Comparison of ENCODE assay signal across 22 mouse cellular contexts in genomic region chr4:57801986-57802385, GRCm38 (mm10).
"Had no signal": no experiment of that assay in that cellular context is flagged by ENCODE, and none has a peak within 500 bp of the region (broad histone marks: within the 10 kb centered on the region; RNA-seq: fewer than 3 reads in every experiment).

No protein-coding gene starts in this region.

- H3K4me2 ChIP-seq: limb, embryonic 12.5 days; limb, embryonic 15.5 days; liver, embryonic 11.5 days; lung, embryonic 14.5 days; midbrain, embryonic 13.5 days; neural tube, embryonic 13.5 days; stomach, embryonic 15.5 days had no signal

- H3K36me3 ChIP-seq: limb, embryonic 12.5 days; limb, embryonic 15.5 days; midbrain, embryonic 10.5 days; midbrain, embryonic 13.5 days; neural tube, embryonic 13.5 days; stomach, embryonic 15.5 days had no signal

- H3K4me3 ChIP-seq: limb, embryonic 12.5 days; limb, embryonic 15.5 days; megakaryocyte, embryonic 14.5 days; midbrain, embryonic 10.5 days; midbrain, embryonic 13.5 days; myocyte; neural tube, embryonic 13.5 days; stomach, embryonic 15.5 days had no signal

- H3K9ac ChIP-seq: limb, embryonic 12.5 days; limb, embryonic 15.5 days; liver, embryonic 14.5 days; liver, postnatal 0 days; lung, embryonic 14.5 days; midbrain, embryonic 13.5 days; neural tube, embryonic 13.5 days; stomach, embryonic 15.5 days had no signal

- H3K9me3 ChIP-seq: limb, embryonic 12.5 days; limb, embryonic 15.5 days; midbrain, embryonic 10.5 days; midbrain, embryonic 13.5 days; neural tube, embryonic 13.5 days; stomach, embryonic 15.5 days had no signal

- H3K4me1 ChIP-seq: limb, embryonic 12.5 days; limb, embryonic 15.5 days had no signal

- H3K27me3 ChIP-seq: limb, embryonic 12.5 days; limb, embryonic 15.5 days; megakaryocyte, embryonic 14.5 days; midbrain, embryonic 13.5 days; neural tube, embryonic 13.5 days; stomach, embryonic 15.5 days had no signal

- H3K27ac ChIP-seq: limb, embryonic 12.5 days; limb, embryonic 15.5 days; liver, embryonic 14.5 days; midbrain, embryonic 10.5 days; midbrain, embryonic 13.5 days; neural tube, embryonic 13.5 days; stomach, embryonic 15.5 days had no signal

- ATAC-seq: liver, postnatal 0 days; midbrain, embryonic 13.5 days; midbrain, embryonic 16.5 days had no signal

- DNase-seq: kidney, adult 9 months; kidney, postnatal 14 days; kidney, postnatal 4 days; left cerebral cortex, postnatal 4 days; liver, postnatal 0 days; retina, postnatal 1 day; right cerebral cortex, postnatal 25 days; spleen, adult 18-20 months; thymus, adult 2 months; thymus, postnatal 14 days had no signal
